Mouse (Mus musculus) cortical plate, adult 2 months (tissue): Measurements from ENCODE around the gene Arhgef18.

ENCODE experiments used
- CTCF ChIP-seq: fragments of 200-500 bp; IDR thresholded peaks from 2 replicates; pipeline ENCODE4 v1.5.1; 2011; ENCODE audit warnings: mild to moderate bottlenecking, control low read depth, low read length; ENCODE audit not compliant: insufficient read depth; ENCODE audit errors: extremely low read depth
- POLR2A ChIP-seq: fragments of 200-500 bp; IDR thresholded peaks from 2 replicates; pipeline ENCODE4 v1.6.1; 2011; ENCODE audit warnings: mild to moderate bottlenecking, low read length, control low read depth; ENCODE audit not compliant: insufficient read depth; ENCODE audit errors: extremely low read depth

DNA sequence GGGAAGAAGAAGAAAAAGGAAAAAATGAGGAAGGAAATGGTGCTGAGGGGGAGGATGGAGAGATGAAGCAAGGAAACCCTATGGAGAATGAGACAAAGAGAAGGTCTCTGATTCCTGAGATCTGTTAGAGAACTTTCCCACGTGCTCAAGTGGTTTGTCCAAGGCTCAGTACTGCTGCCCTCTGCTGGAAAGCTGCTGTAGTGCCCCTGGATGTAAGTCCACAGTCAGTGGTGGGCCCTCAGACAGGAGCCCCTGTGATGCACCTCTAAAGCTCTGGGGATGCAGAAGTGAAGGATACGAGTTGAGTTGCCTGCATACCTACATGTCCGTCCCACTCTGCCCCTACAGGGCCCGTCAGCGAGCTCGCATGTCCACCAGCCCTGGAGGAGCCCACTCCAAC, 5.5 kb upstream of the Arhgef18 start:
- TF ChIP-seq POLR2A (no peak), CTCF (peak; percentile 73)
